Comparison of ENCODE assay signal across 8 mouse cellular contexts in genomic region chr7:38019369-38019749, GRCm38 (mm10). TPM values are rescaled to one million over a fixed set of nuclear protein-coding genes. Genes with fewer than 3 reads are reported as not detected.
DNase-seq lines count a peak whose midpoint lies in the region; ATAC-seq lines count a peak whose summit lies in the region.

No protein-coding gene starts in this region.

- no peaks in the 10 kb centered on the region for H3K9me3 ChIP-seq in hindbrain, embryonic 12.5 days (replicated peaks)

- H3K27me3 ChIP-seq in hindbrain, embryonic 12.5 days = no peaks in the 10 kb centered on the region

- H3K9ac ChIP-seq in hindbrain, embryonic 12.5 days = peak overlapping the region; percentile 82

- no peaks in the 10 kb centered on the region for H3K36me3 ChIP-seq in hindbrain, embryonic 12.5 days

- H3K4me1 ChIP-seq in hindbrain, embryonic 12.5 days = 0 out of 2 replicates have a peak, but pooled peaks cover 3% of the 10 kb centered on the region

- DNase-seq in R1 (ENCODE audit: low read depth, low spot score) = peak; percentile 88
- DNase-seq in cerebellum, postnatal 10 days = peak; percentile 97
- peak; percentile 81 to 89 for DNase-seq in frontal cortex, postnatal 10 days (ENCODE audit: low spot score in 2 of 2)
- DNase-seq in layer of hippocampus, postnatal 10 days (ENCODE audit: low spot score in 2 of 2) = peak; percentile 87 to 93
- DNase-seq in lung, postnatal 10 days = peak; percentile 92
- peak; percentile 84 for DNase-seq in retina, adult 2 months (ENCODE audit: low read depth, low spot score)
- peak; percentile 94 for DNase-seq in thymus, postnatal 25 days

- H3K27ac ChIP-seq in hindbrain, embryonic 12.5 days = peak overlapping the region; percentile 88

- peak; percentile 94 for ATAC-seq in hindbrain, embryonic 12.5 days (ENCODE audit: low FRiP score)

- WGBS in hindbrain, embryonic 12.5 days = 0% methylated on average over 48 of the region's 49 CpGs

- peak overlapping the region; percentile 75 for H3K4me2 ChIP-seq in hindbrain, embryonic 12.5 days (replicated peaks)

- H3K4me3 ChIP-seq in hindbrain, embryonic 12.5 days = peak overlapping the region; percentile 69

RNA-seq across cellular contexts. Expression of gene Uri1, which starts 4.0 kb away (rescaled TPM):
- 43.6 and 46.8 TPM in 2 replicates for polyA plus RNA-seq in hindbrain, embryonic 12.5 days (2016; fragmentation: Nextera tagmentation; extraction: Ambion mirVana)
- total RNA-seq in layer of hippocampus, postnatal 10 days (2021) = 10 to 100 TPM; 33.5 to 42.2 TPM

Comparison
In these comparisons a context has a peak if more than half of its experiments do, and no peak if none do; other contexts are left out.
1. Peak in every context shown above with its lines: DNase-seq, ATAC-seq, H3K4me3 ChIP-seq and H3K27ac ChIP-seq.